Mouse (Mus musculus): Measurements from ENCODE around the gene Foxr1. TPM values are rescaled to one million over a fixed set of nuclear protein-coding genes. Genes with fewer than 3 reads are reported as not detected.
"Not testable (repeated sequence)": the region's sequence is repeated elsewhere in the genome, so short reads cannot be mapped to it uniquely, and the experiment has no call there.

Gene Foxr1
- polyA plus RNA-seq, 1 experiment from 2014 or later, result not detected

DNA sequence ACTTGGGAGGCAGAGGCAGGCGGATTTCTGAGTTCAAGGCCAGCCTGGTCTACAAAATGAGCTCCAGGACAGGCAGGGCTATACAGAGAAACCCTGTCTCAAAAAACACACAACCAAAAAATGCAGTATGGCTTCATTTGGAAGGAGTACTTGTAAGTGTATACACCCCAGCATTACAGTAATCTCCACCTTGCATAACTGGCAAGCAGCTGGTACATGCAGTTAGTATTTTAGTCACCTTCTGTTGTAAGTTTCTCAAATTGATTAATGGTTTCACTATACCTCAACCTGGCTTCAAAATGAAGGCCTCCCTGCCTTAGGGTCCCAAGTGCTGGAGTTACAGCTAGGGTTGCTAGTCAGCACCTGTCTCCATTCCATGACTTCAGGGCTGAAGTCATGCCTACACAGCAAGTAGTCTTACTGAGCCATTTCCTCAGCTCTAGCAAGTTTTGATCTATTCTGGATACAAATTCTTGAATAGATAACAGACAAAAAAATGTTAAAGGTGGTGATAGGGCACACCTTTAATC, 29.3 kb downstream of the Foxr1 start:
- 91% methylated on average over 1 of the region's 1 CpGs for WGBS

GRCm38 (mm10) chr9:44410647-44411336, 30.1 kb downstream of the Foxr1 start:
- Histone ChIP-seq H3K4me2 (ENCODE audit: low read depth, low read length) (no peak overlapping the region), H3K4me1 (ENCODE audit: control insufficient read depth, insufficient read depth, low read length) (peaks cover 15% of the 10 kb centered on the region), H3K36me3 (ENCODE audit: control insufficient read depth, insufficient read depth) (peaks cover 55% of the 10 kb centered on the region), H3K27ac (ENCODE audit: low read length) (no peak overlapping the region), H3K9ac (ENCODE audit: low read length) (no peak overlapping the region), H3K9me3 (replicated peaks; ENCODE audit: control insufficient read depth, low read length) (no peaks in the 10 kb centered on the region), H3K4me3 (ENCODE audit: low read length) (no peak overlapping the region), H3K27me3 (ENCODE audit: control insufficient read depth, insufficient read depth, low read length) (no peaks in the 10 kb centered on the region)
- no peak for ATAC-seq (replicated peaks; ENCODE audit: extremely low read depth, insufficient read depth, low FRiP score)
- WGBS, result 88% methylated on average over 2 of the region's 2 CpGs

More for the DNA sequence above, 29.3 kb downstream of the Foxr1 start:
- H3K4me2 ChIP-seq (ENCODE audit: low read depth, low read length), result no peak overlapping the region
- H3K27ac ChIP-seq (ENCODE audit: low read length), result no peak overlapping the region
- peaks cover 13% of the 10 kb centered on the region for H3K4me1 ChIP-seq (ENCODE audit: control insufficient read depth, insufficient read depth, low read length)
- H3K9ac ChIP-seq (ENCODE audit: low read length), result no peak overlapping the region
- peaks cover 55% of the 10 kb centered on the region for H3K36me3 ChIP-seq (ENCODE audit: control insufficient read depth, insufficient read depth)
- ATAC-seq (replicated peaks; ENCODE audit: extremely low read depth, insufficient read depth, low FRiP score), result no peak
- H3K9me3 ChIP-seq (replicated peaks; ENCODE audit: control insufficient read depth, low read length), result no peaks in the 10 kb centered on the region
- H3K27me3 ChIP-seq (ENCODE audit: control insufficient read depth, insufficient read depth, low read length), result no peaks in the 10 kb centered on the region
- no peak overlapping the region for H3K4me3 ChIP-seq (ENCODE audit: low read length)

GRCm38 (mm10) chr9:44408693-44409092, 32.2 kb downstream of the Foxr1 start:
- WGBS, result 71% methylated on average over 9 of the region's 9 CpGs
- peak overlapping the region; percentile 80 for H3K4me2 ChIP-seq (ENCODE audit: low read depth, low read length)
- not testable (repeated sequence) for ATAC-seq (replicated peaks; ENCODE audit: extremely low read depth, insufficient read depth, low FRiP score); H3K9me3 ChIP-seq (replicated peaks; ENCODE audit: control insufficient read depth, low read length); H3K9ac ChIP-seq (ENCODE audit: low read length); H3K27me3 ChIP-seq (ENCODE audit: control insufficient read depth, insufficient read depth, low read length); H3K27ac ChIP-seq (ENCODE audit: low read length)
- H3K4me3 ChIP-seq (ENCODE audit: low read length), result peak overlapping the region; percentile 76
- peaks cover 59% of the 10 kb centered on the region for H3K36me3 ChIP-seq (ENCODE audit: control insufficient read depth, insufficient read depth)
- H3K4me1 ChIP-seq (ENCODE audit: control insufficient read depth, insufficient read depth, low read length), result peaks cover 19% of the 10 kb centered on the region

DNA sequence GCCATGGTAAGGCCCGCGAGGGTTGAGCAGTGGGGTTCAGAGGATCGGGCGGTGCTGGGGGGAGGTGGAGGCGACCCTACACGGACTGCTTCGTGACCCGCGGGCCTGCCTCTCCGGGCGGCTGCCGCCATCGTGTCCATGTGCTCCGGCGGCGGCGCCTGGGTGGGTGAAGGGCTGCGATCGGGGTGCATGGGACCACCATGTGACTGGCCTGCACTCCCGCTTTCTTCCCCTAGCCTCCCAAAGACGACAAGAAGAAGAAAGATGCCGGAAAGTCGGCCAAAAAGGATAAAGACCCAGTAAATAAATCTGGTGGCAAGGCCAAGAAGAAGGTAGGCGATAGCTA, 33.2 kb downstream of the Foxr1 start:
- H3K4me3 ChIP-seq (ENCODE audit: low read length), result peak overlapping the region; percentile 76

GRCm38 (mm10) chr9:44406906-44407751, 33.8 kb downstream of the Foxr1 start, which contains the start of the genes Rps25 and Trappc4:
Gene Rps25 (plus strand): TSS chr9:44407139.
Gene Trappc4 (minus strand): TSS chr9:44407600.
- WGBS, result under 1% methylated on average over 51 of the region's 51 CpGs
- Histone ChIP-seq H3K9ac (ENCODE audit: low read length) (peak within 1 kb of the TSS; percentile 89), H3K27me3 (ENCODE audit: control insufficient read depth, insufficient read depth, low read length) (no peaks in the 10 kb centered on the region), H3K9me3 (replicated peaks; ENCODE audit: control insufficient read depth, low read length) (no peaks in the 10 kb centered on the region), H3K4me2 (ENCODE audit: low read depth, low read length) (peak within 1 kb of the TSS; percentile 80), H3K36me3 (ENCODE audit: control insufficient read depth, insufficient read depth) (peaks cover 62% of the 10 kb centered on the region), H3K4me3 (ENCODE audit: low read length) (peak within 1 kb of the TSS; percentile 76), H3K27ac (ENCODE audit: low read length) (peak within 1 kb of the TSS; percentile 94), H3K4me1 (ENCODE audit: control insufficient read depth, insufficient read depth, low read length) (peaks cover 19% of the 10 kb centered on the region)
- ATAC-seq (replicated peaks; ENCODE audit: extremely low read depth, insufficient read depth, low FRiP score), result peak; percentile 94

More for the DNA sequence above, 33.2 kb downstream of the Foxr1 start:
- Histone ChIP-seq H3K9ac (ENCODE audit: low read length) (peak overlapping the region; percentile 89), H3K4me1 (ENCODE audit: control insufficient read depth, insufficient read depth, low read length) (peaks cover 19% of the 10 kb centered on the region), H3K27me3 (ENCODE audit: control insufficient read depth, insufficient read depth, low read length) (no peaks in the 10 kb centered on the region), H3K27ac (ENCODE audit: low read length) (peak overlapping the region; percentile 94), H3K9me3 (replicated peaks; ENCODE audit: control insufficient read depth, low read length) (no peaks in the 10 kb centered on the region), H3K36me3 (ENCODE audit: control insufficient read depth, insufficient read depth) (peaks cover 58% of the 10 kb centered on the region), H3K4me2 (ENCODE audit: low read depth, low read length) (peak overlapping the region; percentile 80)
- ATAC-seq (replicated peaks; ENCODE audit: extremely low read depth, insufficient read depth, low FRiP score), result no peak; the same call in 1 of the 2 replicates
- under 1% methylated on average over 24 of the region's 24 CpGs for WGBS

DNA sequence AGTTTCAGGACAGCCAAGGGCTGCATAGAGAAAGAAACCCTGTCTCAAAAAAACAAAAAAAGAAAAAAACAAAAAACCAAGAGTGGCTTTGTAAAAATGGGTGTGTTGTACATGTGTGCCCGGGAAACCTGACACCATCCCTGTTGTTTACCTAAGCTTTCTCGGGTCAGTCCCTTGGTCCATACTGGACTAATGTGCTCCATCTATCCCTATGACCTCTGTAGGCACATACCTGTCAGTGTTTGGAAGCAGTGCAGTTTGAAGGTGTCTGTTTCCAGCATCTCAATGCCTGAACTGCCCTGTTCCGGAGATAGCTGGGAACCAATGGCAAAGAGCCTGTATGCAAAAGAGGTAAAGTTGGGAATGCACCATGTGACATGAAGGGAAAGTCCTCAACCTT, 35.9 kb downstream of the Foxr1 start:
- no peak for ATAC-seq (replicated peaks; ENCODE audit: extremely low read depth, insufficient read depth, low FRiP score)
- H3K9ac ChIP-seq (ENCODE audit: low read length), result no peak overlapping the region

GRCm38 (mm10) chr9:44401081-44401480, 39.9 kb downstream of the Foxr1 start:
- H3K4me1 ChIP-seq (ENCODE audit: control insufficient read depth, insufficient read depth, low read length), result peaks cover 55% of the 10 kb centered on the region
- no peaks in the 10 kb centered on the region for H3K27me3 ChIP-seq (ENCODE audit: control insufficient read depth, insufficient read depth, low read length)
- H3K4me3 ChIP-seq (ENCODE audit: low read length), result no peak overlapping the region
- H3K9ac ChIP-seq (ENCODE audit: low read length), result no peak overlapping the region
- H3K9me3 ChIP-seq (replicated peaks; ENCODE audit: control insufficient read depth, low read length), result no peaks in the 10 kb centered on the region
- peak overlapping the region; percentile 83 for H3K27ac ChIP-seq (ENCODE audit: low read length)
- 28% methylated on average over 4 of the region's 4 CpGs for WGBS
- ATAC-seq (replicated peaks; ENCODE audit: extremely low read depth, insufficient read depth, low FRiP score), result peak; percentile 33
- H3K4me2 ChIP-seq (ENCODE audit: low read depth, low read length), result peak overlapping the region; percentile 10; the same call in 1 of the 2 replicates
- H3K36me3 ChIP-seq (ENCODE audit: control insufficient read depth, insufficient read depth), result peaks cover 36% of the 10 kb centered on the region

More for the DNA sequence above, 35.9 kb downstream of the Foxr1 start:
- Histone ChIP-seq H3K4me1 (ENCODE audit: control insufficient read depth, insufficient read depth, low read length) (peaks cover 37% of the 10 kb centered on the region), H3K27me3 (ENCODE audit: control insufficient read depth, insufficient read depth, low read length) (no peaks in the 10 kb centered on the region), H3K36me3 (ENCODE audit: control insufficient read depth, insufficient read depth) (peaks cover 50% of the 10 kb centered on the region), H3K27ac (ENCODE audit: low read length) (no peak overlapping the region), H3K4me3 (ENCODE audit: low read length) (no peak overlapping the region), H3K4me2 (ENCODE audit: low read depth, low read length) (no peak overlapping the region), H3K9me3 (replicated peaks; ENCODE audit: control insufficient read depth, low read length) (no peaks in the 10 kb centered on the region)
- WGBS, result 82% methylated on average over 3 of the region's 3 CpGs

GRCm38 (mm10) chr9:44399795-44400114, 41.2 kb downstream of the Foxr1 start:
- Histone ChIP-seq H3K4me1 (ENCODE audit: control insufficient read depth, insufficient read depth, low read length) (peaks cover 51% of the 10 kb centered on the region), H3K27me3 (ENCODE audit: control insufficient read depth, insufficient read depth, low read length) (no peaks in the 10 kb centered on the region), H3K27ac (ENCODE audit: low read length) (peak overlapping the region; percentile 9), H3K4me3 (ENCODE audit: low read length) (no peak overlapping the region), H3K36me3 (ENCODE audit: control insufficient read depth, insufficient read depth) (peaks cover 30% of the 10 kb centered on the region), H3K9me3 (replicated peaks; ENCODE audit: control insufficient read depth, low read length) (no peaks in the 10 kb centered on the region), H3K4me2 (ENCODE audit: low read depth, low read length) (no peak overlapping the region), H3K9ac (ENCODE audit: low read length) (no peak overlapping the region; the same call in 1 of the 2 replicates)
- WGBS, result 82% methylated on average over 6 of the region's 6 CpGs
- ATAC-seq (replicated peaks; ENCODE audit: extremely low read depth, insufficient read depth, low FRiP score), result no peak

Data from heart, embryonic 16.5 days (tissue).